Comparison of ENCODE assay signal across 9 mouse cellular contexts in the genomic region with DNA sequence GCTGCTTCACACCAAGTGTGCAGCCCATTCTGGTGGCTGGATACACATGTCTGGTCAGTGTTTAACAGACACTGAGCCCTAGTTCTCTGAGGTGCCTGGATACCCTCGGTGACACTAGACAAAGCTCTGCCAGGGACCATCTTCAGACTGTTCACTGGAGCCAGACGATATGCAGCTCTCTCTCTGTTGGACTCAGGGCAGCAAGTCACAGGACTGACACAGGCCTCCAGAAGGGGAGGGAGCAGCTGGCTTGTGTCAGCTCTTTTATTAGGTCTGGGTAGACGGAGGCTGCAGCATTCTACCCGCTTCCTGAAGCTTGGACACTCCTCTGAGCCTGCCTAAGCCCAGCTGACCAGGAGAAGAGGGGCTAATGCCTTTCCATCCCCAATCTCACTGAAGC. TPM values are rescaled to one million over a fixed set of nuclear protein-coding genes. Genes with fewer than 3 reads are reported as not detected.
DNase-seq lines count a peak whose midpoint lies in the region; ATAC-seq and TF ChIP-seq lines count a peak whose summit lies in the region.
"Had no signal": no experiment of that assay in that cellular context is flagged by ENCODE, and none has a peak within 500 bp of the region (broad histone marks: within the 10 kb centered on the region; RNA-seq: fewer than 3 reads in every experiment).

No protein-coding gene starts in this region.

- DNase-seq in intestine, embryonic 14.5 days (ENCODE audit: low spot score) = no peak
- DNase-seq in embryo, embryonic 11 days = peak; percentile 30
- DNase-seq in kidney, postnatal 36 days = peak; percentile 74 to 82
- no peak for DNase-seq in retina, embryonic 14.5 days (ENCODE audit: low spot score)
- DNase-seq in T-cell, adult 2 months (ENCODE audit: low spot score) = no peak
- DNase-seq in adrenal gland, postnatal 4 days (ENCODE audit: low spot score in 2 of 2) = no peak
- DNase-seq: thymus, postnatal 36 days had no signal

- peak overlapping the region; percentile 18; the same call in 1 of the 2 replicates for H3K27ac ChIP-seq in intestine, embryonic 14.5 days (ENCODE audit: low read depth)
- H3K27ac ChIP-seq in intestine, postnatal 0 days (ENCODE audit: low read depth, low read length) = no peak overlapping the region
- peak overlapping the region; percentile 31 for H3K27ac ChIP-seq in hindbrain, embryonic 12.5 days

- no peaks in the 10 kb centered on the region for H3K36me3 ChIP-seq in intestine, embryonic 14.5 days (ENCODE audit: control insufficient read depth, insufficient read depth, low read length)
- no peaks in the 10 kb centered on the region; the same call in 1 of the 2 replicates for H3K36me3 ChIP-seq in intestine, postnatal 0 days (ENCODE audit: control insufficient read depth, insufficient read depth)
- no peaks in the 10 kb centered on the region for H3K36me3 ChIP-seq in hindbrain, embryonic 12.5 days

- no peak for TF ChIP-seq CTCF in intestine, postnatal 0 days (IDR thresholded peaks at IDR 0.05; ENCODE audit: low read depth)

- H3K27me3 ChIP-seq in intestine, embryonic 14.5 days (replicated peaks; ENCODE audit: control insufficient read depth, insufficient read depth, low read length) = no peaks in the 10 kb centered on the region
- no peaks in the 10 kb centered on the region for H3K27me3 ChIP-seq in intestine, postnatal 0 days (replicated peaks; ENCODE audit: control insufficient read depth, insufficient read depth, low read length)
- H3K27me3 ChIP-seq in hindbrain, embryonic 12.5 days = no peaks in the 10 kb centered on the region

- 19% methylated on average over 4 of the region's 4 CpGs for WGBS in intestine, embryonic 14.5 days
- 25% methylated on average over 4 of the region's 4 CpGs for WGBS in intestine, postnatal 0 days
- 26% methylated on average over 4 of the region's 4 CpGs for WGBS in hindbrain, embryonic 12.5 days

- no peak overlapping the region for H3K4me3 ChIP-seq in intestine, embryonic 14.5 days (ENCODE audit: low read depth, low read length)
- H3K4me3 ChIP-seq in intestine, postnatal 0 days (ENCODE audit: low read depth, low read length) = no peak overlapping the region
- H3K4me3 ChIP-seq in hindbrain, embryonic 12.5 days = no peak overlapping the region

- H3K9ac ChIP-seq in intestine, embryonic 14.5 days (ENCODE audit: low read length) = no peak overlapping the region
- no peak overlapping the region for H3K9ac ChIP-seq in intestine, postnatal 0 days (ENCODE audit: low read depth, low read length)
- H3K9ac ChIP-seq in hindbrain, embryonic 12.5 days = no peak overlapping the region

- ATAC-seq in intestine, embryonic 14.5 days (replicated peaks; ENCODE audit: low FRiP score, low TSS enrichment, low read depth) = no peak
- no peak for ATAC-seq in intestine, postnatal 0 days
- ATAC-seq in hindbrain, embryonic 12.5 days (ENCODE audit: low FRiP score) = no peak

- H3K9me3 ChIP-seq in intestine, embryonic 14.5 days (ENCODE audit: control insufficient read depth, low read length) = no peaks in the 10 kb centered on the region
- H3K9me3 ChIP-seq in intestine, postnatal 0 days (ENCODE audit: control insufficient read depth) = no peaks in the 10 kb centered on the region
- H3K9me3 ChIP-seq in hindbrain, embryonic 12.5 days (replicated peaks) = no peaks in the 10 kb centered on the region

- H3K4me1 ChIP-seq in intestine, embryonic 14.5 days (replicated peaks; ENCODE audit: control insufficient read depth, insufficient read depth, low read length) = peaks cover 22% of the 10 kb centered on the region
- H3K4me1 ChIP-seq in intestine, postnatal 0 days (replicated peaks; ENCODE audit: control insufficient read depth, insufficient read depth, low read length) = no peaks in the 10 kb centered on the region; the same call in 1 of the 2 replicates
- H3K4me1 ChIP-seq in hindbrain, embryonic 12.5 days = peaks cover 27% of the 10 kb centered on the region

- H3K4me2 ChIP-seq in intestine, embryonic 14.5 days (ENCODE audit: low read length) = no peak overlapping the region
- H3K4me2 ChIP-seq in intestine, postnatal 0 days (replicated peaks; ENCODE audit: low read depth) = no peak overlapping the region
- H3K4me2 ChIP-seq in hindbrain, embryonic 12.5 days (replicated peaks) = no peak overlapping the region

RNA-seq across cellular contexts. Expression of a gene that starts 8.8 kb away (rescaled TPM):
- 38.7 and 41.0 TPM in 2 replicates for polyA plus RNA-seq in intestine, embryonic 14.5 days (2014; fragmentation: Nextera tagmentation; extraction: Ambion mirVana)
- 24.2 and 25.5 TPM in 2 replicates for polyA plus RNA-seq in intestine, postnatal 0 days (2015; fragmentation: Nextera tagmentation; extraction: Ambion mirVana)
- polyA plus RNA-seq in hindbrain, embryonic 12.5 days (2016; fragmentation: Nextera tagmentation; extraction: Ambion mirVana) = 32.8 and 35.4 TPM in 2 replicates
- 10 to 100 TPM; 41.9 to 51.7 TPM for total RNA-seq in adrenal gland, postnatal 4 days (2021)

Comparison
In these comparisons a context has a peak if more than half of its experiments do, and no peak if none do; other contexts are left out.
1. DNase-seq: peak in embryo, embryonic 11 days (single experiment) and kidney, postnatal 36 days (2 of 2); none in intestine, embryonic 14.5 days (single experiment), retina, embryonic 14.5 days (single experiment), T-cell, adult 2 months (single experiment) and adrenal gland, postnatal 4 days (0 of 2).